Mouse (Mus musculus): Measurements from ENCODE around the gene Pgrmc2.

- TF ChIP-seq CTCF (IDR thresholded peaks at IDR 0.05; ENCODE audit: low read depth) (no peak), EP300 (IDR thresholded peaks at IDR 0.05; ENCODE audit: low read depth) (no peak)
These were observed 10.4 kb upstream of the Pgrmc2 start for GRCm38 (mm10) chr3:41093210-41093609.
